ENCODE assay signal across 20 mouse cellular contexts in genomic region chr11:104258991-104259390, GRCm38 (mm10). TPM values are rescaled to one million over a fixed set of nuclear protein-coding genes. Genes with fewer than 3 reads are reported as not detected.
DNase-seq lines count a peak whose midpoint lies in the region; ATAC-seq and TF ChIP-seq lines count a peak whose summit lies in the region.
"Had no signal": no experiment of that assay in that cellular context is flagged by ENCODE, and none has a peak within 500 bp of the region (broad histone marks: within the 10 kb centered on the region; RNA-seq: fewer than 3 reads in every experiment).

No protein-coding gene starts in this region.

- H3K27ac ChIP-seq in hindbrain, embryonic 10.5 days = peak overlapping the region; percentile 2; the same call in 1 of the 2 replicates
- no peak overlapping the region for H3K27ac ChIP-seq in hindbrain, embryonic 13.5 days
- peak overlapping the region; percentile 56; the same call in 1 of the 2 replicates for H3K27ac ChIP-seq in brown adipose tissue, adult 24 weeks (replicated peaks; ENCODE audit: low read depth, low read length)
- H3K27ac ChIP-seq: kidney, postnatal 0 days; midbrain, embryonic 13.5 days had no signal

- 34% methylated on average over 4 of the region's 4 CpGs for WGBS in hindbrain, embryonic 10.5 days
- 45% methylated on average over 4 of the region's 4 CpGs for WGBS in hindbrain, embryonic 13.5 days
- WGBS in lung, adult 2 months = 27% methylated on average over 4 of the region's 4 CpGs

- no peaks in the 10 kb centered on the region for H3K36me3 ChIP-seq in hindbrain, embryonic 10.5 days
- peaks cover 9% of the 10 kb centered on the region for H3K36me3 ChIP-seq in hindbrain, embryonic 13.5 days
- H3K36me3 ChIP-seq: midbrain, embryonic 13.5 days had no signal

- no peak overlapping the region for H3K4me3 ChIP-seq in hindbrain, embryonic 10.5 days
- no peak overlapping the region for H3K4me3 ChIP-seq in hindbrain, embryonic 13.5 days
- no peak overlapping the region for H3K4me3 ChIP-seq in lung, adult 2 months (replicated peaks; ENCODE audit: extremely low read depth, low read depth, low read length)
- H3K4me3 ChIP-seq in brown adipose tissue, adult 24 weeks (ENCODE audit: insufficient read depth, low read depth, low read length) = no peak overlapping the region
- H3K4me3 ChIP-seq: erythroblast, embryonic 14.5 days; midbrain, embryonic 13.5 days had no signal

- ATAC-seq in hindbrain, embryonic 13.5 days (ENCODE audit: low FRiP score) = no peak
- ATAC-seq: forebrain, postnatal 0 days; hindbrain, embryonic 16.5 days; midbrain, embryonic 13.5 days had no signal

- TF ChIP-seq CTCF in lung, adult 2 months (IDR thresholded peaks at IDR 0.05; ENCODE audit: insufficient read depth, low read length) = no peak

- H3K4me1 ChIP-seq in hindbrain, embryonic 10.5 days (replicated peaks) = peaks cover 23% of the 10 kb centered on the region
- peaks cover 9% of the 10 kb centered on the region; the same call in 1 of the 2 replicates for H3K4me1 ChIP-seq in hindbrain, embryonic 13.5 days (replicated peaks)
- peaks cover 8% of the 10 kb centered on the region; the same call in 1 of the 2 replicates for H3K4me1 ChIP-seq in lung, adult 2 months (ENCODE audit: control insufficient read depth, insufficient read depth, low read length)
- H3K4me1 ChIP-seq in brown adipose tissue, adult 24 weeks (ENCODE audit: control insufficient read depth, insufficient read depth, insufficient read length, low read length) = peaks cover 12% of the 10 kb centered on the region

- H3K9me3 ChIP-seq in hindbrain, embryonic 10.5 days = no peaks in the 10 kb centered on the region
- no peaks in the 10 kb centered on the region for H3K9me3 ChIP-seq in hindbrain, embryonic 13.5 days
- H3K9me3 ChIP-seq: midbrain, embryonic 13.5 days had no signal

- TF ChIP-seq POLR2A in lung, adult 2 months (IDR thresholded peaks at IDR 0.05; ENCODE audit: borderline replicate concordance, extremely low read depth, low read depth, low read length) = no peak

- peak; percentile 46 for DNase-seq in hindbrain, embryonic 10.5 days (ENCODE audit: low spot score)
- DNase-seq in lung, postnatal 25 days (ENCODE audit: low spot score) = peak; percentile 26
- DNase-seq in lung, adult 2 months = no peak
- peak; percentile 44 for DNase-seq in mesoderm, embryonic 11.5 days (ENCODE audit: low read depth, low spot score)
- no peak for DNase-seq in cerebellum, adult 18-20 months
- no peak for DNase-seq in adrenal gland, adult 8-10 months
- DNase-seq: cerebellum, adult 11-12 months; forebrain, postnatal 0 days; gastrocnemius, postnatal 10 days; heart, postnatal 10 days; layer of hippocampus, adult 9-11 months; right cerebral cortex, postnatal 25 days had no signal

- H3K9ac ChIP-seq in hindbrain, embryonic 13.5 days = no peak overlapping the region
- H3K9ac ChIP-seq: forebrain, postnatal 0 days; midbrain, embryonic 13.5 days had no signal

- H3K4me2 ChIP-seq in hindbrain, embryonic 13.5 days = no peak overlapping the region
- H3K4me2 ChIP-seq: liver, embryonic 11.5 days; midbrain, embryonic 13.5 days had no signal

- H3K27me3 ChIP-seq in hindbrain, embryonic 10.5 days (ENCODE audit: insufficient read depth, poor library complexity, severe bottlenecking) = peaks cover 5% of the 10 kb centered on the region; the same call in 1 of the 2 replicates
- no peaks in the 10 kb centered on the region for H3K27me3 ChIP-seq in hindbrain, embryonic 13.5 days
- H3K27me3 ChIP-seq: midbrain, embryonic 13.5 days had no signal

RNA-seq across cellular contexts. Expression of gene Mapt, which starts 27.8 kb away (rescaled TPM):
- 23.3 and 67.7 TPM in 2 replicates for polyA plus RNA-seq in hindbrain, embryonic 10.5 days (2016; fragmentation: Nextera tagmentation; extraction: Ambion mirVana)
- polyA plus RNA-seq in hindbrain, embryonic 13.5 days (2015; fragmentation: Nextera tagmentation; extraction: Ambion mirVana) = 711 and 738 TPM in 2 replicates
- 55.3 and 77.9 TPM in 2 replicates for polyA plus RNA-seq in lung, adult 2 months (2012; rRNA removed)
- polyA plus RNA-seq in brown adipose tissue, adult 24 weeks (2012; ENCODE audit: insufficient read depth, insufficient read length, missing spikeins) = 20.7 and 29.1 TPM in 2 replicates
- 100 to 1,000 TPM; 154 to 281 (median 182) TPM for total RNA-seq in adrenal gland, adult 8-10 months (2022)
- total RNA-seq: common myeloid progenitor, adult 5-6 weeks had no signal
- polyA plus RNA-seq: erythroblast, embryonic 14.5 days had no signal

Comparison
In these comparisons a context has a peak if more than half of its experiments do, and no peak if none do; other contexts are left out.
1. DNase-seq: peak in hindbrain, embryonic 10.5 days (single experiment), lung, postnatal 25 days (single experiment) and mesoderm, embryonic 11.5 days (single experiment); none in lung, adult 2 months (single experiment), cerebellum, adult 18-20 months (0 of 2) and adrenal gland, adult 8-10 months (single experiment).